Mouse (Mus musculus) adrenal gland, postnatal 14 days (tissue): ENCODE measurements at regions not wholly inside any gene's neighbourhood (a gene's known extent, or its start where the extent isn't known, plus 50 kb on each side); places are given as distances from the start of the nearest gene placed in this dataset.

Experiments
- DNase-seq: peaks from one replicate; pipeline ENCODE4 v3.0.0; 2021; ENCODE audit warnings: mixed read lengths

- DNase-seq: no peak
Measured at GRCm38 (mm10) chr1:177568056-177568816, 126.1 kb downstream of the Zbtb18 start.

GRCm38 (mm10) chr1:177569572-177569971 lies 127.4 kb downstream of the Zbtb18 start:
- no peak for DNase-seq

- DNase-seq: no peak
Measured at GRCm38 (mm10) chr1:177573017-177573725, 131.0 kb downstream of the Zbtb18 start.

GRCm38 (mm10) chr1:177573781-177574180 lies 131.6 kb downstream of the Zbtb18 start:
- no peak for DNase-seq

- no peak for DNase-seq
Measured at GRCm38 (mm10) chr1:177574312-177574711, 132.2 kb downstream of the Zbtb18 start.

- no peak for DNase-seq
Measured at GRCm38 (mm10) chr1:177584302-177584886, 142.2 kb downstream of the Zbtb18 start.

- no peak for DNase-seq
Measured at GRCm38 (mm10) chr1:177585320-177585719, 143.2 kb downstream of the Zbtb18 start.

GRCm38 (mm10) chr1:177589034-177589433 lies 140.6 kb upstream of the 1700016C15Rik start:
- no peak for DNase-seq

- DNase-seq: no peak
Measured at GRCm38 (mm10) chr1:177589656-177590055, 140.0 kb upstream of the 1700016C15Rik start.

GRCm38 (mm10) chr1:177591742-177592141 lies 137.9 kb upstream of the 1700016C15Rik start:
- no peak for DNase-seq

GRCm38 (mm10) chr1:177592337-177592736 lies 137.3 kb upstream of the 1700016C15Rik start:
- no peak for DNase-seq

- no peak for DNase-seq
Measured at GRCm38 (mm10) chr1:177594341-177594740, 135.3 kb upstream of the 1700016C15Rik start.

- no peak for DNase-seq
Measured at GRCm38 (mm10) chr1:177595326-177595914, 134.2 kb upstream of the 1700016C15Rik start.

GRCm38 (mm10) chr1:177597036-177597435 lies 132.6 kb upstream of the 1700016C15Rik start:
- DNase-seq: no peak

- DNase-seq: no peak
Measured at GRCm38 (mm10) chr1:177605353-177605969, 124.2 kb upstream of the 1700016C15Rik start.

- DNase-seq: no peak
Measured at GRCm38 (mm10) chr1:177607565-177607964, 122.0 kb upstream of the 1700016C15Rik start.

GRCm38 (mm10) chr1:177608551-177609020 lies 121.0 kb upstream of the 1700016C15Rik start:
- no peak for DNase-seq

GRCm38 (mm10) chr1:177609226-177609625 lies 120.4 kb upstream of the 1700016C15Rik start:
- DNase-seq: no peak

GRCm38 (mm10) chr1:177609683-177610082 lies 119.9 kb upstream of the 1700016C15Rik start:
- DNase-seq: no peak

- DNase-seq: no peak
Measured at GRCm38 (mm10) chr1:177610156-177610555, 119.5 kb upstream of the 1700016C15Rik start.

GRCm38 (mm10) chr1:177612546-177612945 lies 117.1 kb upstream of the 1700016C15Rik start:
- DNase-seq: no peak

- no peak for DNase-seq
Measured at GRCm38 (mm10) chr1:177615609-177616008, 114.0 kb upstream of the 1700016C15Rik start.
